Mouse (Mus musculus): ENCODE results near the gene Pdcd7. TPM values are rescaled to one million over a fixed set of nuclear protein-coding genes. Genes with fewer than 3 reads are reported as not detected.

Gene Pdcd7
- polyA plus RNA-seq, 1 experiment = 31.1 TPM

GRCm38 (mm10) chr9:65386373-65387140 is 40.7 kb downstream of the Pdcd7 start:
- Histone ChIP-seq H3K9me3 (replicated peaks; ENCODE audit: control insufficient read depth, insufficient read depth, low read length, poor library complexity, severe bottlenecking) (no peaks in the 10 kb centered on the region), H3K27ac (ENCODE audit: insufficient read depth, low read length) (no peak overlapping the region), H3K4me1 (ENCODE audit: control insufficient read depth, insufficient read depth, low read length) (no peaks in the 10 kb centered on the region), H3K4me3 (ENCODE audit: low read depth, low read length) (no peak overlapping the region), H3K9ac (ENCODE audit: low read depth, poor library complexity, severe bottlenecking) (no peak overlapping the region), H3K27me3 (ENCODE audit: control insufficient read depth, insufficient read depth, low read length, poor library complexity, severe bottlenecking) (peaks cover 4% of the 10 kb centered on the region; the same call in 1 of the 2 replicates), H3K36me3 (ENCODE audit: control insufficient read depth, insufficient read depth, low read length, poor library complexity, severe bottlenecking) (no peaks in the 10 kb centered on the region)
- TF ChIP-seq CTCF (IDR thresholded peaks at IDR 0.05; ENCODE audit: low read depth, low read length) (no peak), EP300 (IDR thresholded peaks at IDR 0.05; ENCODE audit: insufficient read depth, low read depth, low read length) (no peak), POLR2A (IDR thresholded peaks at IDR 0.05; ENCODE audit: insufficient read depth, low read length) (no peak)

- H3K36me3 ChIP-seq (ENCODE audit: control insufficient read depth, insufficient read depth, low read length, poor library complexity, severe bottlenecking) = no peaks in the 10 kb centered on the region
- no peaks in the 10 kb centered on the region for H3K9me3 ChIP-seq (replicated peaks; ENCODE audit: control insufficient read depth, insufficient read depth, low read length, poor library complexity, severe bottlenecking)
- H3K27ac ChIP-seq (ENCODE audit: insufficient read depth, low read length) = no peak overlapping the region
- TF ChIP-seq POLR2A (IDR thresholded peaks at IDR 0.05; ENCODE audit: insufficient read depth, low read length) = no peak
- no peak for TF ChIP-seq CTCF (IDR thresholded peaks at IDR 0.05; ENCODE audit: low read depth, low read length)
- no peak for TF ChIP-seq EP300 (IDR thresholded peaks at IDR 0.05; ENCODE audit: insufficient read depth, low read depth, low read length)
- H3K4me3 ChIP-seq (ENCODE audit: low read depth, low read length) = peak overlapping the region; percentile 56
- peaks cover 4% of the 10 kb centered on the region for H3K27me3 ChIP-seq (ENCODE audit: control insufficient read depth, insufficient read depth, low read length, poor library complexity, severe bottlenecking)
- peak overlapping the region; percentile 47 for H3K9ac ChIP-seq (ENCODE audit: low read depth, poor library complexity, severe bottlenecking)
- H3K4me1 ChIP-seq (ENCODE audit: control insufficient read depth, insufficient read depth, low read length) = no peaks in the 10 kb centered on the region
Observed at GRCm38 (mm10) chr9:65390752-65391612, 45.1 kb downstream of the Pdcd7 start.

DNA sequence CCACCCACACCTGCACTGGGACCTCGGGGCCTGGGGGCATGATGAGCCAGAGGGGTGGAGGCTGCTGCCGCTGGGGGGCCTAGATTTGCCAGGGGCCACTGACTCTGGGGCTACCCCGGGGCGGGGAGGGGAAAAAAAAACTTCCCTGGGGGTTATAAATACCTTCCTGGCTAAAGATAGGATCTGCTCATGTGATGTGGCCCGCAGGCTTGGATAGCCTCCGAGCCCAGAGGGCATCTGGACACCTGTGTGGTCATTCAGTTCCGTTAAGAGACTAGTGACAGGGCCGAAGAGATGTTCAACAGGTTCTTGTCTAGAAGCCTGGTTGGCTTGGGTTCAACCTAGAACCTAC is 45.7 kb downstream of the Pdcd7 start, which contains the start of gene Kbtbd13:
Kbtbd13 (minus strand) TSS at position 40 of the 352 bp plus-strand sequence.
- TF ChIP-seq CTCF (IDR thresholded peaks at IDR 0.05; ENCODE audit: low read depth, low read length) = no peak
- TF ChIP-seq EP300 (IDR thresholded peaks at IDR 0.05; ENCODE audit: insufficient read depth, low read depth, low read length) = no peak
- no peak for TF ChIP-seq POLR2A (IDR thresholded peaks at IDR 0.05; ENCODE audit: insufficient read depth, low read length)
- peaks cover 4% of the 10 kb centered on the region for H3K27me3 ChIP-seq (ENCODE audit: control insufficient read depth, insufficient read depth, low read length, poor library complexity, severe bottlenecking)
- H3K9me3 ChIP-seq (replicated peaks; ENCODE audit: control insufficient read depth, insufficient read depth, low read length, poor library complexity, severe bottlenecking) = no peaks in the 10 kb centered on the region
- H3K27ac ChIP-seq (ENCODE audit: insufficient read depth, low read length) = no peak within 1 kb of the TSS
- no peaks in the 10 kb centered on the region for H3K36me3 ChIP-seq (ENCODE audit: control insufficient read depth, insufficient read depth, low read length, poor library complexity, severe bottlenecking)
- peak within 1 kb of the TSS; percentile 56 for H3K4me3 ChIP-seq (ENCODE audit: low read depth, low read length)
- peak within 1 kb of the TSS; percentile 47 for H3K9ac ChIP-seq (ENCODE audit: low read depth, poor library complexity, severe bottlenecking)
- no peaks in the 10 kb centered on the region for H3K4me1 ChIP-seq (ENCODE audit: control insufficient read depth, insufficient read depth, low read length)

GRCm38 (mm10) chr9:65392638-65393364 is 46.9 kb downstream of the Pdcd7 start:
- H3K9ac ChIP-seq (ENCODE audit: low read depth, poor library complexity, severe bottlenecking) = no peak overlapping the region
- H3K27me3 ChIP-seq (ENCODE audit: control insufficient read depth, insufficient read depth, low read length, poor library complexity, severe bottlenecking) = peaks cover 4% of the 10 kb centered on the region
- H3K27ac ChIP-seq (ENCODE audit: insufficient read depth, low read length) = no peak overlapping the region
- no peak overlapping the region for H3K4me3 ChIP-seq (ENCODE audit: low read depth, low read length)
- TF ChIP-seq EP300 (IDR thresholded peaks at IDR 0.05; ENCODE audit: insufficient read depth, low read depth, low read length) (no peak), POLR2A (IDR thresholded peaks at IDR 0.05; ENCODE audit: insufficient read depth, low read length) (no peak), CTCF (IDR thresholded peaks at IDR 0.05; ENCODE audit: low read depth, low read length) (peak; percentile 93)
- no peaks in the 10 kb centered on the region for H3K9me3 ChIP-seq (replicated peaks; ENCODE audit: control insufficient read depth, insufficient read depth, low read length, poor library complexity, severe bottlenecking)
- no peaks in the 10 kb centered on the region for H3K4me1 ChIP-seq (ENCODE audit: control insufficient read depth, insufficient read depth, low read length)
- no peaks in the 10 kb centered on the region for H3K36me3 ChIP-seq (ENCODE audit: control insufficient read depth, insufficient read depth, low read length, poor library complexity, severe bottlenecking)

DNA sequence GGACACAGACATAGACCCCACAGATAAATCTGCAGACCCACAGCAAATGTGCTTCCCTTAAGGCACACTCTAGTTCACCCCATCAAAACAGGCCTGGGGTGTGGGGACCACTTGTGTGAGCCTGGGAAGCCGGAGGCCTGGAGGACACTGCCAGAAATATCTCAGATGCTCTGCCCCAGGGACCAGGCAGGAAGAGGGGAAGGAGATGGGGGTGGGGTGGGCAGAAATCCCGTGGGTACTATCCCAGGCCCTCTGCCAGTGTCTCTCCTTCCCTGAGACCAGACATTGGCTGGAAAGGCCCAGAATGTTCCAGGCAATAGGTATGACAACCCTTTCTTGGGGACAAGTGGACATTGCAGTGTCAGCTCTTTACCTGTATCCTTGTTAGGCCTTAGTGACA is 47.7 kb downstream of the Pdcd7 start:
- peaks cover 4% of the 10 kb centered on the region for H3K27me3 ChIP-seq (ENCODE audit: control insufficient read depth, insufficient read depth, low read length, poor library complexity, severe bottlenecking)
- no peaks in the 10 kb centered on the region for H3K4me1 ChIP-seq (ENCODE audit: control insufficient read depth, insufficient read depth, low read length)
- H3K9me3 ChIP-seq (replicated peaks; ENCODE audit: control insufficient read depth, insufficient read depth, low read length, poor library complexity, severe bottlenecking) = no peaks in the 10 kb centered on the region
- no peak overlapping the region for H3K4me3 ChIP-seq (ENCODE audit: low read depth, low read length)
- no peaks in the 10 kb centered on the region for H3K36me3 ChIP-seq (ENCODE audit: control insufficient read depth, insufficient read depth, low read length, poor library complexity, severe bottlenecking)
- TF ChIP-seq CTCF (IDR thresholded peaks at IDR 0.05; ENCODE audit: low read depth, low read length) (no peak), POLR2A (IDR thresholded peaks at IDR 0.05; ENCODE audit: insufficient read depth, low read length) (no peak), EP300 (IDR thresholded peaks at IDR 0.05; ENCODE audit: insufficient read depth, low read depth, low read length) (no peak)
- no peak overlapping the region for H3K9ac ChIP-seq (ENCODE audit: low read depth, poor library complexity, severe bottlenecking)
- no peak overlapping the region for H3K27ac ChIP-seq (ENCODE audit: insufficient read depth, low read length)

All from ES-Bruce4 (cell line).